Mouse (Mus musculus): ENCODE data around the gene Tor1aip2.

GRCm38 (mm10) chr1:156009003-156009402 is 26.2 kb upstream of the Tor1aip2 start:
- TF ChIP-seq GATA1 (IDR thresholded peaks at IDR 0.05; ENCODE audit: borderline replicate concordance, low read length) (no peak), CTCF (IDR thresholded peaks at IDR 0.05; ENCODE audit: low read depth, low read length) (no peak)
